Mouse (Mus musculus) thymus, postnatal 10 days (tissue): ENCODE data around the gene Abcf2.

Source experiments
- DNase-seq, 2 experiments: peaks; one replicate each; pipeline ENCODE4 v3.0.0; 2021; ENCODE audit warnings: low spot score in 2 of 2

Abcf2 gene

GRCm38 (mm10) chr5:24527780-24528179 lies 49.5 kb downstream of the Abcf2 start:
- no peak for DNase-seq

DNA sequence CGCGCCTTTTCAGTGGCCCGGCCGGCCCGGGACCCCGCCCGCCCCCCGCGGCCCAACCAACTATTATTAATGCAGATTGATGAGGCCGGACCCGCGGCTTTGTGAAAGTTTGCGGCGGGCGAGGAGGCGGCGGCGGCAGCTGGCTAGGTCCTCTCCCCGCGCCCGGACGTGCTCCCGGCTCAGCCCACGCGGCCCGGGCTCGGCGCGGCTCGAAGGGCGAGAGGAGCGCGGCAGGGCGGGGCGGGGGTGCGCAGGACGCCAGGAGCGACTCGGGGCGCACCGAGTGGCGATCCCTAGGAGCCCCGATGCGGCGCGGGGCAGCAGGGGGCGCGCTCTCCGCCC lies 50.4 kb downstream of the Abcf2 start, which contains the start of gene Gbx1:
Gbx1 (minus strand) TSS at position 314 of the 342 bp plus-strand sequence.
- no peak for DNase-seq

- no peak for DNase-seq
These were observed 50.9 kb downstream of the Abcf2 start for GRCm38 (mm10) chr5:24526190-24526888.

DNA sequence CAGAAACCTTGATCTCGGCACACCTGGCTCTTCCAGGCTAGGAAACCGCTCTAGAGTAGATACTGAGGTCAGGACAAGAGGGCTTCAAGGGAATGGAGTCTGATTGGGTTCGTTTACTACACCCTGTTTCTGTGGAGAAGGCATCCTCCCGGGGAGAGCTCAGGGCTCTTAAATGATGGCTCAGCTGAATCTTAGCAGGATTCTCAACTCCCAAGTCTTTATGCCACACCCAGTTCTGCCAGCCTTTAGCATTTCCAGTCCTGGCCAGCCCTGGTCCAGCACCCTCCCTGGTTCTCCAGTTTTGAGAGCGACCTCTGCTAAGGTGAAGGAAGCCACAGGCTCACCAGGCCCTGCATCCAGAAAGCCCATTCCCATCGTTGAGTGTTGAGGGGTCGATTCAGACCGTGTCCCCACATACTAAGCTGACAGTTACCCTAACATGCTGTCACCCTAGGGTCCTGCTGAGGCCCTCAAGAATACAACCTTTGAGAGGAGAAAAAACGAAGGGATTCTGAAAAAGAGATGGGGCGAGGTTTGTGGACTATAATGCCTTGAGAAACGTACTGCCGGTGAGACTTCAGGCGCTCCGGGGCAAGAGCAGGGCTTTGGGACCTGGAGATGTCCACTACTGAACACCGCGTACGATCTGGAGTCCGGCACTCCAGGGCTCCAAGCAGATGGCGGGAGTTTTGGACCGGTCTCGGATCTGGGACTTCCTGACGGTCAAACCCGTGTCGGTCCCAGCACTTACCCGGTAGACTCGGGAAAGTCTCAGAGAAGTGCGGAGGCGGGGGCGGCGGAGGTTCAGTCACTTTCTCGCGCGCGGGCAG lies 51.7 kb downstream of the Abcf2 start:
- DNase-seq = no peak

GRCm38 (mm10) chr5:24524522-24524921 lies 52.7 kb downstream of the Abcf2 start:
- no peak for DNase-seq

DNA sequence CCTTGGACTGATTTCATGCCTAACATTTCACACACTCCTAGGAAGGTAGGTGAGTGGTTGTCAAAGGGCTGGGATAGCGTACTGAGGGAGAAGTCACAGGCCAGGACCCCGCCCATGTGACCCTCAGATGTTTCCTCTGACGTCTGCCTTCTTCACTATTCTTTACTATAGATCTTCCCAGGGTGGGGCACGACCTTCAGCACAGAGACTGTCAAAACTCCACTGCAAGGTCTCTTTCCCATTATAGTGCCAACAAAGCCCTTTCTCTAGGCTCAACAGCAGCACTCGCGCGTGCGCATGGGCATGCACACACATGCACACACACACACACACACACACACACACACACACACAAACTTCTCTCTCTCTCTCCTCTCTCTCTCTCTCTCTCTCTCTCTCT lies 53.5 kb downstream of the Abcf2 start:
- DNase-seq = no peak

DNA sequence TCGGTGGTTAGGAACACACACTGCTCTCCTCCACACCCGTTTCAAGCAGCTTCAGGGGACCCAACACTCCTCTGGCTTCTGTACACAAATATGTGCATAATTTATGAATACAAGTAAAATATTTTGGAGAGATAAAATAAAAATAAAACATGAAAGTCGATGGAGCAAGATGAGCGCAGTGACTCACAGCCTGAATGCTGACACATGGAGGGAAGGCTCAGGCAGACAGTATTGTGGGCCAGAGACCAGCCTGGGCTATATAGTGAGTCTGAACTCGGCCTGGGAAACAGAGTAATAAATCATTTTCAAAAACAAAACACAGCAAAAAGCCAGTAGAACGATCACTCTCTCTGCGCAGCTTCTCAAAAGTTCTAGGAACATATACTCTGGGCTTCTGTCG lies 55.9 kb downstream of the Abcf2 start:
- no peak for DNase-seq
